Comparison of ENCODE assay signal across 8 mouse cellular contexts in genomic region chr7:101998194-101998927, GRCm38 (mm10). TPM values are rescaled to one million over a fixed set of nuclear protein-coding genes. Genes with fewer than 3 reads are reported as not detected.
DNase-seq lines count a peak whose midpoint lies in the region; ATAC-seq and TF ChIP-seq lines count a peak whose summit lies in the region.

No protein-coding gene starts in this region.

- DNase-seq in heart, adult 11 months: peak; percentile 98
- DNase-seq in embryo, embryonic 10.5 days (ENCODE audit: low spot score): peak; percentile 79
- peak; percentile 88 to 89 for DNase-seq in gastrocnemius, postnatal 36 days
- peak; percentile 83 to 90 for DNase-seq in kidney, adult 8-10 months
- peak; percentile 85 for DNase-seq in limb, embryonic 11.5 days (ENCODE audit: low spot score)
- DNase-seq in midbrain, postnatal 0 days (ENCODE audit: low spot score): peak; percentile 87
- peak; percentile 61 to 74 for DNase-seq in spleen, postnatal 14 days (ENCODE audit: low spot score in 2 of 2)

- H3K4me1 ChIP-seq in heart, embryonic 12.5 days (replicated peaks): no peaks in the 10 kb centered on the region; the same call in 1 of the 2 replicates
- H3K4me1 ChIP-seq in limb, embryonic 11.5 days (ENCODE audit: control insufficient read depth, insufficient read depth, low read length): no peaks in the 10 kb centered on the region
- no peaks in the 10 kb centered on the region for H3K4me1 ChIP-seq in midbrain, postnatal 0 days (ENCODE audit: insufficient read depth, low read length)

- WGBS in heart, embryonic 12.5 days: 63% methylated on average over 14 of the region's 14 CpGs
- 69% methylated on average over 14 of the region's 14 CpGs for WGBS in limb, embryonic 11.5 days
- WGBS in midbrain, postnatal 0 days: 67% methylated on average over 14 of the region's 14 CpGs

- no peak for ATAC-seq in heart, embryonic 12.5 days (ENCODE audit: insufficient number of reproducible peaks, low FRiP score)
- ATAC-seq in limb, embryonic 11.5 days (ENCODE audit: insufficient number of reproducible peaks, low FRiP score, low TSS enrichment, low read depth): no peak
- peak; percentile 29 for ATAC-seq in midbrain, postnatal 0 days (ENCODE audit: low FRiP score)

- no peak overlapping the region for H3K9ac ChIP-seq in heart, embryonic 12.5 days
- no peak overlapping the region for H3K9ac ChIP-seq in limb, embryonic 11.5 days (ENCODE audit: low read length)
- H3K9ac ChIP-seq in midbrain, postnatal 0 days (replicated peaks; ENCODE audit: low read length, poor library complexity, severe bottlenecking): no peak overlapping the region

- H3K36me3 ChIP-seq in heart, embryonic 12.5 days: peaks cover 97% of the 10 kb centered on the region
- peaks cover 65% of the 10 kb centered on the region for H3K36me3 ChIP-seq in limb, embryonic 11.5 days (ENCODE audit: control insufficient read depth, insufficient read depth, low read length)
- peaks cover 87% of the 10 kb centered on the region for H3K36me3 ChIP-seq in midbrain, postnatal 0 days (ENCODE audit: insufficient read depth, low read length)

- no peak overlapping the region for H3K4me3 ChIP-seq in heart, embryonic 12.5 days
- H3K4me3 ChIP-seq in limb, embryonic 11.5 days (ENCODE audit: low read depth, low read length): no peak overlapping the region
- no peak overlapping the region for H3K4me3 ChIP-seq in midbrain, postnatal 0 days (ENCODE audit: low read depth, low read length)

- intact Hi-C loops in gastrocnemius, postnatal 36 days (cut with DNase I): loop anchor here (5.0 kb wide), 1 partner anchor 39 kb away; no protein-coding TSS in a partner anchor

- no peak overlapping the region for H3K4me2 ChIP-seq in heart, embryonic 12.5 days
- H3K4me2 ChIP-seq in limb, embryonic 11.5 days (ENCODE audit: low read depth, severe bottlenecking): no peak overlapping the region
- H3K4me2 ChIP-seq in midbrain, postnatal 0 days (ENCODE audit: low read depth, low read length, poor library complexity, severe bottlenecking): no peak overlapping the region

- H3K9me3 ChIP-seq in heart, embryonic 12.5 days (replicated peaks): no peaks in the 10 kb centered on the region
- H3K9me3 ChIP-seq in limb, embryonic 11.5 days (ENCODE audit: control insufficient read depth, low read length): no peaks in the 10 kb centered on the region
- no peaks in the 10 kb centered on the region for H3K9me3 ChIP-seq in midbrain, postnatal 0 days (ENCODE audit: low read length)

- no peaks in the 10 kb centered on the region for H3K27me3 ChIP-seq in heart, embryonic 12.5 days (replicated peaks)
- H3K27me3 ChIP-seq in limb, embryonic 11.5 days (ENCODE audit: control insufficient read depth, insufficient read depth, low read length): no peaks in the 10 kb centered on the region
- H3K27me3 ChIP-seq in midbrain, postnatal 0 days (ENCODE audit: insufficient read depth, low read length): no peaks in the 10 kb centered on the region

- TF ChIP-seq CTCF in midbrain, postnatal 0 days (IDR thresholded peaks at IDR 0.05): peak; percentile 93

- no peak overlapping the region for H3K27ac ChIP-seq in heart, embryonic 12.5 days (ENCODE audit: poor library complexity, severe bottlenecking)
- H3K27ac ChIP-seq in limb, embryonic 11.5 days (replicated peaks; ENCODE audit: low read depth, low read length): no peak overlapping the region
- 0 out of 2 replicates have a peak overlapping the region, but pooled peaks have one; percentile 34 for H3K27ac ChIP-seq in midbrain, postnatal 0 days (ENCODE audit: low read depth, low read length)

RNA-seq across cellular contexts. Expression of gene Il18bp, which starts 20.1 kb away (rescaled TPM):
- polyA plus RNA-seq in heart, embryonic 12.5 days (2016; fragmentation: Nextera tagmentation; extraction: Ambion mirVana): 1.8 TPM in 2 replicates
- 1 to 10 TPM; 1.3 to 2.4 TPM for total RNA-seq in gastrocnemius, postnatal 36 days (2021)
- 3.1 and 3.9 TPM in 2 replicates for polyA plus RNA-seq in limb, embryonic 11.5 days (2014; fragmentation: Nextera tagmentation; extraction: Ambion mirVana)
- 7.7 and 12.9 TPM in 2 replicates for total RNA-seq in midbrain, postnatal 0 days (2014; rRNA removed)
- 3.1 and 4.2 TPM in 2 replicates for polyA plus RNA-seq in midbrain, postnatal 0 days (2015; fragmentation: Nextera tagmentation; extraction: Ambion mirVana)
